Mouse (Mus musculus) myocyte (in vitro differentiated cells): ENCODE results near the gene Lman2l.

Source experiments
- CEBPB ChIP-seq: IDR thresholded peaks from 2 replicates; pipeline ENCODE4 v1.6.1; 2011; ENCODE audit warnings: mild to moderate bottlenecking, moderate library complexity; ENCODE audit not compliant: poor library complexity, insufficient read depth, severe bottlenecking
- E2F4 ChIP-seq: IDR thresholded peaks from one replicate; pipeline ENCODE4 v1.6.1; 2011; ENCODE audit warnings: mild to moderate bottlenecking, control low read depth, moderate library complexity; ENCODE audit not compliant: insufficient read depth
- MAX ChIP-seq: IDR thresholded peaks from one replicate; pipeline ENCODE4 v1.6.1; 2011; ENCODE audit warnings: low read depth, mild to moderate bottlenecking, control low read depth
- MYOD1 ChIP-seq, 3 experiments: IDR thresholded peaks; one replicate each; pipeline ENCODE4 v1.6.1; 2011; ENCODE audit warnings: control low read depth in 2 of 3, low read depth in 2 of 3, mild to moderate bottlenecking in 2 of 3, moderate library complexity in 1 of 3; ENCODE audit not compliant: insufficient read length in 2 of 3, control insufficient read depth in 1 of 3
- MYOG ChIP-seq, 3 experiments: IDR thresholded peaks; one replicate each; pipeline ENCODE4 v1.6.1; 2011; ENCODE audit warnings: control low read depth in 2 of 3, low read depth in 2 of 3, mild to moderate bottlenecking in 2 of 3; ENCODE audit not compliant: insufficient read length in 2 of 3, control insufficient read depth in 1 of 3, insufficient read depth in 1 of 3
- POLR2A ChIP-seq: IDR thresholded peaks from one replicate; pipeline ENCODE4 v1.6.1; 2011; ENCODE audit warnings: low read depth, mild to moderate bottlenecking, control low read depth, moderate library complexity; ENCODE audit not compliant: insufficient read length
- POLR2AphosphoS2 ChIP-seq: IDR thresholded peaks from one replicate; pipeline ENCODE4 v1.6.1; 2011; ENCODE audit warnings: low read depth, control low read depth; ENCODE audit not compliant: insufficient read length
- SRF ChIP-seq: IDR thresholded peaks from one replicate; pipeline ENCODE4 v1.6.1; 2011; ENCODE audit warnings: low read depth; ENCODE audit not compliant: control insufficient read depth, insufficient read length
- TCF12 ChIP-seq: IDR thresholded peaks from one replicate; pipeline ENCODE4 v1.6.1; 2011; ENCODE audit warnings: mild to moderate bottlenecking, control low read depth; ENCODE audit not compliant: poor library complexity, insufficient read depth, severe bottlenecking
- TCF3 ChIP-seq: IDR thresholded peaks from one replicate; pipeline ENCODE4 v1.6.1; 2011; ENCODE audit warnings: low read depth, control low read depth; ENCODE audit not compliant: insufficient read length
- USF1 ChIP-seq: IDR thresholded peaks from one replicate; pipeline ENCODE4 v1.6.1; 2011; ENCODE audit warnings: low read depth, mild to moderate bottlenecking, control low read depth, moderate library complexity

GRCm38 (mm10) chr1:36485080-36485479, 40.0 kb upstream of the Lman2l start:
- TF ChIP-seq TCF12 (no peak), POLR2AphosphoS2 (no peak), POLR2A (no peak), MAX (no peak), MYOD1 (IDR thresholded peaks at IDR 0.05; ENCODE audit: control insufficient read depth in 1 of 3, insufficient read length in 2 of 3, low read depth in 2 of 3) (no peak), MYOG (IDR thresholded peaks at IDR 0.05; ENCODE audit: control insufficient read depth in 1 of 3, insufficient read depth in 1 of 3, insufficient read length in 2 of 3, low read depth in 2 of 3) (no peak), USF1 (no peak), CEBPB (no peak), E2F4 (no peak), SRF (no peak), TCF3 (no peak)
